Mouse (Mus musculus) limb, embryonic 12.5 days (tissue): Measurements from ENCODE around the gene Gm20388. TPM values are rescaled to one million over a fixed set of nuclear protein-coding genes. Genes with fewer than 3 reads are reported as not detected.

ENCODE experiments used
- ATAC-seq: fragments of 200-750 bp; cut with Nextera tagmentation; 2 replicates; pipeline ENCODE4 v1.8.0; 2017; ENCODE audit warnings: low read depth, moderate TSS enrichment; ENCODE audit not compliant: insufficient number of reproducible peaks, insufficient read depth, low FRiP score, low TSS enrichment
- H3K27ac ChIP-seq: fragments of 300-500 bp; sonication (generic); 2 replicates; pipeline ENCODE4 v1.5.1; 2016; ENCODE audit warnings: mild to moderate bottlenecking, moderate library complexity
- H3K27me3 ChIP-seq: fragments of 300-500 bp; sonication (generic); 2 replicates; pipeline ENCODE4 v1.6.1; 2016; ENCODE audit warnings: mild to moderate bottlenecking, moderate library complexity
- H3K36me3 ChIP-seq: fragments of 300-500 bp; sonication (generic); 2 replicates; pipeline ENCODE4 v1.6.1; 2016; ENCODE audit warnings: mild to moderate bottlenecking, moderate library complexity
- H3K4me1 ChIP-seq: fragments of 300-500 bp; sonication (generic); replicated peaks from 2 replicates; pipeline ENCODE4 v1.6.1; 2016
- H3K4me2 ChIP-seq: fragments of 300-500 bp; sonication (generic); 2 replicates; pipeline ENCODE4 v1.6.1; 2016; ENCODE audit warnings: mild to moderate bottlenecking, moderate library complexity
- H3K4me3 ChIP-seq: fragments of 300-500 bp; sonication (generic); replicated peaks from 2 replicates; pipeline ENCODE4 v1.5.1; 2016; ENCODE audit warnings: mild to moderate bottlenecking
- H3K9ac ChIP-seq: fragments of 300-500 bp; sonication (generic); replicated peaks from 2 replicates; pipeline ENCODE4 v1.6.1; 2016; ENCODE audit warnings: mild to moderate bottlenecking, moderate library complexity
- H3K9me3 ChIP-seq: fragments of 300-500 bp; sonication (generic); 2 replicates; pipeline ENCODE4 v1.6.1; 2016; ENCODE audit warnings: mild to moderate bottlenecking, moderate library complexity
- whole genome bisulfite sequencing: fragments of 180-500 bp; shearing (Covaris S2); methylation state at CpG from one replicate; pipeline ENCODE4 v1.1.7; 2016; 5-methylcytosine and 5-hydroxymethylcytosine counted together
- polyA plus RNA-seq: library from polyadenylated mRNA; unstranded; fragments of >200 nt; fragmentation: Nextera tagmentation; extraction: Ambion mirVana; gene quantifications from 2 replicates; pipeline ENCODE4 v1.2.1, GENCODE M21; 2016

The Gm20388 gene
- polyA plus RNA-seq, 1 experiment from 2014 or later, result not detected

DNA sequence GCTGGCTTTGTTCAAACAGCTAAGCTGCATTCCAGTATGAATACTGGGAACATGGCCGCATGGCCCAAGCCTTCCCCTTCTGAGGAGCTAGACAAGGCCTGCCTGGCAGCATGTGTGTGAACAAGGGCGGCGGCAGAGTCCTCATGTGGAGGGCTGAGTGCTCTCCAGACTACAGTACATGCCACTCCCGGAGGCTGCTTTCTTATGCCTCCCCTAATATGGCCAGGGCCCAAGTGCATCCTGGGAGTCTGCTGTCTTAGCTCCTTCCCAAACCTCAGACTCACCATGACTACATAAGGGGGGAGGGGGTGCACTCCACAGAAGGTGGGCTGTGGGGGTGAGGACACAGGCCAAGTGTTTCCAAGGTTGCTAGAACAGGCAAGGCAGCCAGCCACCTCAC is 1882.0 kb downstream of the Gm20388 start:
- Histone ChIP-seq H3K36me3 (peaks cover 33% of the 10 kb centered on the region), H3K4me1 (peaks cover 5% of the 10 kb centered on the region), H3K9ac (no peak overlapping the region), H3K27me3 (no peaks in the 10 kb centered on the region), H3K27ac (no peak overlapping the region), H3K4me2 (no peak overlapping the region), H3K4me3 (no peak overlapping the region), H3K9me3 (no peaks in the 10 kb centered on the region)
- no peak for ATAC-seq
- WGBS, result 81% methylated on average over 4 of the region's 4 CpGs

DNA sequence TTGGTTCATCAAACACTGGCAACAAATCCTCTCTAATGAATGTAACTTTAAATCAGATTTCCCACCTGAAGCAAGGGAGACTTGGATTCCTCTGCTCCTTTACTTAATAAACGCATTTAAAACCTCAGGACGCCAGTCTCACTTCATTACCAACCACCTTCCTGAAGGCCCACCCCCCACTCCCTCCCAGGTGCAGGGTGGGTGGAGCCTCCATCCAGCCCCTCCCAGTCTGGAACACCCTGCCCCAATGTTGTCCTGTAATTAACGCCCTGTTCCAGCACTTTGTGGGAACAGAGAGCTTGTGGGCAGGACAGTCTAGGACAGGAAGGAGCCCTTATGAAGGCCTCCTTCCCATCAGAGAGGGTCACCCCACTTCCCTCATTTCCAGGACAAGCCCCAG is 1883.5 kb downstream of the Gm20388 start:
- no peak overlapping the region for H3K4me3 ChIP-seq
- no peak overlapping the region for H3K27ac ChIP-seq
- H3K9me3 ChIP-seq, result no peaks in the 10 kb centered on the region
- no peak overlapping the region for H3K4me2 ChIP-seq
- H3K36me3 ChIP-seq, result peaks cover 49% of the 10 kb centered on the region
- ATAC-seq, result no peak
- H3K9ac ChIP-seq, result no peak overlapping the region
- 32% methylated on average over 3 of the region's 3 CpGs for WGBS
- H3K4me1 ChIP-seq, result peaks cover 5% of the 10 kb centered on the region
- no peaks in the 10 kb centered on the region for H3K27me3 ChIP-seq

DNA sequence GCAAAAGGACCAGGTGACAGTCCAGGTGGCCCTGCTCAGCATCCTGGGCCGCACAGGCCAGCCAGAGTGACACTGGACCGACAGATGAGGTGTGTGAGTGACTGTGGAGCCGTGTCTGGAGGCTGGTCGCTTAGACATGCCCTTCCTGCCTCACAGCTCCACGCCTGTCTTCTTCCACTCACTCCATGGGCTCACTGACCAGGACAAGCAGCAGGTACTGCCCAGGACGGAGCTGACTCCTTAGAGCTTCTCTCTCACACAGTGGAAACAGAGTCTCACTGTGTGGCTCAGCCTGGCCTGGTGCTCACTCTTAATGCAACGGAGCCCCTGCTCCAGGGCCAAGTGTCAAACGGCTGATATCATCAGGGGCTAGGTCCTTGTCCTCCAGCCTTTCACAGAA is 1884.8 kb downstream of the Gm20388 start:
- Histone ChIP-seq H3K4me1 (peaks cover 5% of the 10 kb centered on the region), H3K4me3 (no peak overlapping the region), H3K9me3 (no peaks in the 10 kb centered on the region), H3K36me3 (peaks cover 62% of the 10 kb centered on the region), H3K27me3 (no peaks in the 10 kb centered on the region), H3K27ac (no peak overlapping the region), H3K4me2 (no peak overlapping the region), H3K9ac (no peak overlapping the region)
- 86% methylated on average over 8 of the region's 8 CpGs for WGBS
- ATAC-seq, result no peak

DNA sequence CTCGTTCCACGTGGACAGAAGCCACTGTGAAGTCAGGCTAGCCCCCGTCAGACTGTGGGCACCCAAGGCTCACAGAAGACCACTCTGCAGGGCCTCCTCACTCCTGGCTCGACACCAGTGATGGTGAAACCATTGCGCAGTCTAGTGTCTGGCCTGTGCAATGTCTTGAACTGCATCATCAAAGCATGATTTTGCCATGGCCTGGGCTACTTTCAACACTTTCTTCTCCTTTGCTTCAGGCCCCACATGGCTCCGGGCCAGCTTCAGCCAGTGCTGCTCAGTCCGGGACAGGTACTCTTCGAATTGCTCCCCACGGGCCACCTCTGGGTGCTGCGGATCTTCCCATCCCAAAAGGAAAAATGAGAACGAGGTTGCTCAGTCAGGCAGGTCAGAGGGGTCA is 1885.8 kb downstream of the Gm20388 start:
- no peak overlapping the region for H3K4me2 ChIP-seq
- H3K27me3 ChIP-seq, result no peaks in the 10 kb centered on the region
- WGBS, result 90% methylated on average over 11 of the region's 11 CpGs
- no peak overlapping the region for H3K27ac ChIP-seq
- peaks cover 5% of the 10 kb centered on the region for H3K4me1 ChIP-seq
- no peak overlapping the region for H3K4me3 ChIP-seq
- no peak overlapping the region for H3K9ac ChIP-seq
- H3K9me3 ChIP-seq, result no peaks in the 10 kb centered on the region
- ATAC-seq, result no peak
- peaks cover 71% of the 10 kb centered on the region for H3K36me3 ChIP-seq

DNA sequence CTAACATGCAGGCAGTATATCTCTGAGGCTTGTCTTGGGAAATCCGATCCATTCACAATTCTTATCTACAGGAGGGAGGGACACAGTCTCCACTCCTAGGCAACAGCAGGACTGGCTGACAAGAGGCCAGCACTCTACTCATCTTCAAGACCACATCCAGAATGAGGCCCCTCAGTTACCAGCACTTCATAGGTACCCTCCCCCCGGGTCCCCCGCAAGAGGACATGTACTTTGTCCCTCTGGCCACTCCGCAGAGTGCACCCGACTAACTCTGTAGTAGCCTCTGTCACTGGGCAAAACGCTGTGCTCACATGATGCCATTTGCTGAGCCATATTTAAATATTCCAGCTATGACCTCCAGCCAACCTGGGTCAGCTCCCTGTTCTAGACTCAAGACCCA is 1887.8 kb downstream of the Gm20388 start:
- 85% methylated on average over 6 of the region's 6 CpGs for WGBS
- H3K27me3 ChIP-seq, result no peaks in the 10 kb centered on the region
- no peak overlapping the region for H3K27ac ChIP-seq
- peaks cover 5% of the 10 kb centered on the region for H3K4me1 ChIP-seq
- no peak overlapping the region for H3K9ac ChIP-seq
- no peaks in the 10 kb centered on the region for H3K9me3 ChIP-seq
- H3K4me3 ChIP-seq, result no peak overlapping the region
- H3K36me3 ChIP-seq, result peaks cover 87% of the 10 kb centered on the region
- H3K4me2 ChIP-seq, result no peak overlapping the region
- ATAC-seq, result no peak

DNA sequence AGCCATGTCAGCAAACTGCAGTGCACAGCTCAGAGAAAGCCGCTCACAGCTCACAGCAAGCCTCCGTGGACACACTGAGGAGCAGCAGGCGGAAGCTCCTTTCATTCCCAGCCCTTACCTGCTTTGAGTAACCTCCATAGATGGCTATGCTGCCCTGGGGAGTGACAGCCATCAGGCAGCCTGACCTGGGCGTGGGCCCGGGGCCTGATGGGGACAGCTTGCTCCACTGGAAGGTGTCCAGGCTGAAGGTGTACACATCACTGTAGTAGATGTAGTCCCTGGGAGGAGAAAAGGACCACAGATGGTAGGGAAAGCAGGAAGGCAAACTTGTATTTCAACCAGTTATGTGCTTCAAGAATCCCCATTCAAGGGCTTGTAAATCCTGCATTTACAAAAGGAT is 1894.2 kb downstream of the Gm20388 start:
- Histone ChIP-seq H3K4me3 (no peak overlapping the region), H3K27me3 (no peaks in the 10 kb centered on the region), H3K36me3 (peaks cover 75% of the 10 kb centered on the region), H3K4me2 (no peak overlapping the region), H3K9me3 (no peaks in the 10 kb centered on the region), H3K27ac (no peak overlapping the region), H3K4me1 (0 out of 2 replicates have a peak, but pooled peaks cover 3% of the 10 kb centered on the region), H3K9ac (no peak overlapping the region)
- WGBS, result 91% methylated on average over 5 of the region's 5 CpGs
- no peak for ATAC-seq

DNA sequence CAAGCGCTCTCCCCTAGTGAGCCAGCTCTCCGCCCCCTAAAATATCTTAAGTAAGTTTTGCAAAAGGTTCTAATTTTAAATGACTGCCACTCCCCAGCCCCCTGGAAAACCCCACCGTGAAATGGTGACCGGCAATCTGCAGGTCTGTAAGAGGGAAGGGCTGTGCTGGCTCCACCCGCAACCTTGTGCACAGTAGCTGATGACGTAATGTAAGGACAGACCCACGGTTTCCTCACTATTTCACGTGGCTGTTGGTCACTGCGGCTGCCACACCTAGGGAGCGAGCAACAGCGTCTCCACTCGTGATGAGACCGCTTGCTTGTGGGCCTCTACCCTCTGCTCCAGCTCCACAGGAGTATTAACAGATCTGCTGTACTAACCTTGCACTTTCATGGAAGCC is 1895.5 kb downstream of the Gm20388 start:
- ATAC-seq, result no peak
- no peak overlapping the region for H3K9ac ChIP-seq
- H3K36me3 ChIP-seq, result peaks cover 69% of the 10 kb centered on the region

DNA sequence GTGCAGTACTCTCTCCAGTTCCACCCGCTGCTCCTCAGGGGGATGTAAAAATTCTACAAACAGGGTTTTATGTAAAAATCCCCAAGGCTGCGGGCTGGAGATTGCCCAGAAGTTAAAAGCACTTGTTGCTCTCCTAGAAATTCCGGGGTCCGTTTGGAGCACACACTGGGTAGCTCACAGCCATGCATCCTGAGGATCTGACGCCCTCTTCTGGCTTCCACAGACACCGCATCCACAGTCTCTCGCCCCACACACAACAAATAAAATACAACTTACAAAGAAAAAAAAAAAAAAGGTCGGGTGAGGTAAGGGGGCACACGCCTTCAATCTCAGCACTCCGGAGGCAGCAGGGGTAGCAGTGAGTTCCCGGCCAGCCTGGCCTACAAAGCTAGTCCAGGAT is 1897.4 kb downstream of the Gm20388 start:
- WGBS, result 72% methylated on average over 11 of the region's 11 CpGs
- no peak for ATAC-seq
- Histone ChIP-seq H3K4me2 (no peak overlapping the region), H3K36me3 (peaks cover 71% of the 10 kb centered on the region), H3K4me3 (no peak overlapping the region), H3K27me3 (no peaks in the 10 kb centered on the region), H3K27ac (no peak overlapping the region), H3K4me1 (0 out of 2 replicates have a peak, but pooled peaks cover 3% of the 10 kb centered on the region), H3K9ac (no peak overlapping the region; the same call in 1 of the 2 replicates), H3K9me3 (no peaks in the 10 kb centered on the region)

More for the DNA sequence above, 1895.5 kb downstream of the Gm20388 start:
- 87% methylated on average over 13 of the region's 13 CpGs for WGBS
- Histone ChIP-seq H3K4me3 (no peak overlapping the region), H3K27me3 (no peaks in the 10 kb centered on the region), H3K4me2 (no peak overlapping the region), H3K4me1 (0 out of 2 replicates have a peak, but pooled peaks cover 3% of the 10 kb centered on the region), H3K9me3 (no peaks in the 10 kb centered on the region), H3K27ac (no peak overlapping the region)

DNA sequence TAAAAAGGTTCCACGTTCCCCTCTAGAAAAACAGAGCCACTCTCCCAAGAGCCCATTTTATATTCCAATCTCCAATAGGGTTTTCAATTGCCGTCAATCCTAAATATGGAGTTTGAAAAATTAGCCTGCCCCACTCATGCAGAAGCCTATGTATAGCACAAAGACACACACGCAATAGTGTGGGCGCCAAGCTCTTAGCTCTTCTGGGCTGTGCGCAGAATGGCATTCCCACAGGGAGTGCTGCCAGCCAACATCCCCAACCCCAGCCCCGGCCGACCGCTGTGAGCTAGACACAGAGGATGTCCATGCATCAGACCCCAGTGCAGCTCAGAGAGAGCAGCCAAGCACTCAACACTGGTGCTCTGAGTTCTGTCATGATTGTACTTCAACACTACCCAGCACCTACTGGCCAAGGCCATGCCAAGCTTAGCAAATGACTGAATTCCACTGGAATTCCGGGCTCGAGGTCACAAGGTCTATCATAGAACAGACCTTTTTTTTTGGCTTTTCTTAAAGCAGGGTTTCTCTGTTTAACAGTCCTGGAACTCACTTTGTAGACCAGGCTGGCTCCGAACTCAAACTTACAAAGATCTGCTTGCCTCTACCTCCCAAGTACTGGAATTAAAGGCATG is 1899.0 kb downstream of the Gm20388 start:
- Histone ChIP-seq H3K27me3 (no peaks in the 10 kb centered on the region), H3K4me2 (no peak overlapping the region), H3K4me3 (no peak overlapping the region), H3K27ac (no peak overlapping the region), H3K9me3 (no peaks in the 10 kb centered on the region), H3K9ac (no peak overlapping the region), H3K36me3 (peaks cover 71% of the 10 kb centered on the region), H3K4me1 (0 out of 2 replicates have a peak, but pooled peaks cover 3% of the 10 kb centered on the region)
- 92% methylated on average over 11 of the region's 11 CpGs for WGBS
- ATAC-seq, result no peak

DNA sequence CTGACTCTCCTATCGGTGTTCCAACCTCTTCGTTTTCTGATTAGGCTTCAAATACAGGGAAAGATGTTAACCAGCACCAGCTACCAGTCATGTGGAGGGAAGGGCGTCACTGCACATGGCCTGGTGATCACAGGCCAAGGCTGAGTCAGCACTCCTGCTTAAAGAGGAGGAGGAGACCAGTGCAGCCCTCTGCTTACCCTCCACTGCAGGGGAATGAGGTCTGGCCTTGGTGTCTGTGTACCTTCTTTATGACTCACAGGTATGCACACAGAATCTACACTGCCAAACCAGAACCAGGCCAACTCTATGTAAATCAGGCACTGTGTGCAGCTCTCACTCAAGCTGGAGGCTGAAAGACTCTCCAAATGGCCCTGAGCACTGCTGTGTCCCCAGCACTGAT is 1900.9 kb downstream of the Gm20388 start:
- H3K4me3 ChIP-seq, result no peak overlapping the region
- 92% methylated on average over 3 of the region's 3 CpGs for WGBS
- H3K27me3 ChIP-seq, result no peaks in the 10 kb centered on the region
- H3K36me3 ChIP-seq, result peaks cover 70% of the 10 kb centered on the region
- H3K27ac ChIP-seq, result no peak overlapping the region
- 0 out of 2 replicates have a peak, but pooled peaks cover 3% of the 10 kb centered on the region for H3K4me1 ChIP-seq
- H3K9ac ChIP-seq, result no peak overlapping the region
- no peaks in the 10 kb centered on the region for H3K9me3 ChIP-seq
- no peak for ATAC-seq
- no peak overlapping the region for H3K4me2 ChIP-seq

DNA sequence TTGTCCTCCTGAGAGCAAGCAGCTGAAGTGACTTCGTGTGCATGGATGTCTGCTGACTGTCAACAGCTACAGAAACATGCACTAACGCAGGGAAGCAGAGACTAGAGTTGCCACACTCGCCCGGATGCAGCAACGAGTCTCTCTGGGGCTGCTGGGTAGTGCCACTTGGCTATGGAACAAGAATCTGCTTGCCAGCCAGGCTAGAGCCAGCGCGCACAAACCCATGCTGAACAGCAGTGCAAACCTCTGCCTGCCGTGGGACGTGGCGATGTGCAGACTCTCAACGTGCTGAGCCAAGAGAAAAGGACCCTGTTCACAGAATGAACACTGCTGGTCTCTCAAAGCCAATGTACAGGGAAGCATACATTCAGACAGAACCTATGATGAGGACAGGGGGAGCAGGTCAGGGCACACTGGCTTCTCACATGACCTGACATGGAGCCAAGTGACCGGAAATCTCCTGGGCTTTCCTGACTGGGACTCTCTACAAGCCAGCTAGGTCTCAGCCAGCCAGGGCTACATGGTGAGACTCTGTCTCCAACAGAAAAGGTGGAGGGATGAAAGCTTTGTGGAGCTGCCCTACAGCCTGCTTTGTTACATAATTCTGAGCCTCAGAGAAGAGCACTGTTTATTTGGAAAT is 1901.4 kb downstream of the Gm20388 start:
- H3K27ac ChIP-seq, result no peak overlapping the region
- H3K36me3 ChIP-seq, result peaks cover 71% of the 10 kb centered on the region
- ATAC-seq, result no peak
- no peak overlapping the region for H3K4me3 ChIP-seq
- H3K27me3 ChIP-seq, result no peaks in the 10 kb centered on the region
- H3K9ac ChIP-seq, result no peak overlapping the region
- 93% methylated on average over 12 of the region's 12 CpGs for WGBS
- 0 out of 2 replicates have a peak, but pooled peaks cover 3% of the 10 kb centered on the region for H3K4me1 ChIP-seq
- no peak overlapping the region for H3K4me2 ChIP-seq
- H3K9me3 ChIP-seq, result no peaks in the 10 kb centered on the region

DNA sequence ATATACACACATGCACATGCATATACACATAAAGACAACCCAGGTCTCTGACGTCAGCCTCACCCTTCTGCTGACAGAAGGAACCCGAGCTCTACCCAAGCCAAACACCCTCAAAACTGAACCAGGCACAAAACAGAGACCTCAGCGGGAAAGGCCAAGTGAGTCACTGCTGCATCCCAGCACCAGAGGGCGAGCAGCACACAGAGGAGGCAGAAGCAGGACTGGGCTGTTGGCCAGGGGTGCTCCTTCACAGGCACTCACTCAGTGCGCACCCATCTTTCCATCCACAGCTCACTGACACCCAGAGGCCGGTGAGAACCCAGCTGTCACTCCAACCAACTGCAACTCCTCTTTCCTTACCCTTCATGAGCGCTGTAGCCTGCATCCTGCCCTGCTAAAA is 1907.6 kb downstream of the Gm20388 start:
- peaks cover 75% of the 10 kb centered on the region for H3K36me3 ChIP-seq
- 82% methylated on average over 7 of the region's 7 CpGs for WGBS
- no peaks in the 10 kb centered on the region for H3K4me1 ChIP-seq
- H3K4me3 ChIP-seq, result no peak overlapping the region
- H3K27ac ChIP-seq, result no peak overlapping the region
- no peaks in the 10 kb centered on the region for H3K27me3 ChIP-seq
- no peak overlapping the region for H3K9ac ChIP-seq
- H3K9me3 ChIP-seq, result no peaks in the 10 kb centered on the region
- ATAC-seq, result no peak
- H3K4me2 ChIP-seq, result no peak overlapping the region
